Mouse (Mus musculus): ENCODE measurements at regions not wholly inside any gene's neighbourhood (a gene's known extent, or its start where the extent isn't known, plus 50 kb on each side); places are given as distances from the start of the nearest gene placed in this dataset.

- no peak for TF ChIP-seq CTCF (IDR thresholded peaks at IDR 0.05; ENCODE audit: low read depth, low read length)
- no peak for TF ChIP-seq POLR2AphosphoS5 (IDR thresholded peaks at IDR 0.05; ENCODE audit: insufficient replicate concordance, low read depth, low read length)
- no peak for TF ChIP-seq GATA1 (IDR thresholded peaks at IDR 0.05; ENCODE audit: borderline replicate concordance, low read length)
- no peak for TF ChIP-seq TAL1 (conservative IDR thresholded peaks at IDR 0.05; ENCODE audit: low read depth, low read length)
These were observed 346.5 kb upstream of the Gm38303 start for GRCm38 (mm10) chr3:10681938-10682337.

All from G1E (cell line).